Comparison of ENCODE assay signal across 10 mouse cellular contexts in genomic region chr8:72308276-72308675, GRCm38 (mm10). TPM values are rescaled to one million over a fixed set of nuclear protein-coding genes. Genes with fewer than 3 reads are reported as not detected.
DNase-seq lines count a peak whose midpoint lies in the region; ATAC-seq and TF ChIP-seq lines count a peak whose summit lies in the region.
"Had no signal": no experiment of that assay in that cellular context is flagged by ENCODE, and none has a peak within 500 bp of the region (broad histone marks: within the 10 kb centered on the region; RNA-seq: fewer than 3 reads in every experiment).

No protein-coding gene starts in this region.

- DNase-seq in adrenal gland, postnatal 10 days: peak; percentile 54
- no peak for DNase-seq in adrenal gland, postnatal 4 days (ENCODE audit: low spot score in 2 of 2)
- peak; percentile 69 for DNase-seq in liver, adult 2 months (ENCODE audit: extremely low read depth, low read depth, low spot score)
- no peak for DNase-seq in liver, embryonic 11.5 days (ENCODE audit: low spot score)
- DNase-seq in heart, postnatal 14 days: peak; percentile 69 to 77
- DNase-seq in lung, postnatal 0 days (ENCODE audit: low spot score): peak; percentile 58
- no peak for DNase-seq in embryo, embryonic 9.5 days (ENCODE audit: extremely low spot score)
- no peak for DNase-seq in thymus, postnatal 10 days (ENCODE audit: low spot score in 2 of 2)
- DNase-seq: thymus, adult 2 months had no signal

- H3K9me3 ChIP-seq in liver, embryonic 11.5 days (ENCODE audit: control insufficient read depth, low read length): no peaks in the 10 kb centered on the region
- no peaks in the 10 kb centered on the region for H3K9me3 ChIP-seq in lung, postnatal 0 days (ENCODE audit: low read length)

- H3K36me3 ChIP-seq in liver, adult 2 months (ENCODE audit: control insufficient read depth, insufficient read depth, low read length): no peaks in the 10 kb centered on the region
- H3K36me3 ChIP-seq in liver, embryonic 11.5 days (ENCODE audit: control insufficient read depth, insufficient read depth, low read length): no peaks in the 10 kb centered on the region
- H3K36me3 ChIP-seq in lung, postnatal 0 days (ENCODE audit: insufficient read depth, low read length): no peaks in the 10 kb centered on the region

- TF ChIP-seq POLR2A in liver, adult 2 months (IDR thresholded peaks at IDR 0.05; ENCODE audit: extremely low read depth, insufficient read depth, low read length): no peak

- intact Hi-C loops in heart, postnatal 14 days (cut with DNase I): no loop called here

- H3K27me3 ChIP-seq in liver, adult 2 months (ENCODE audit: control insufficient read depth, insufficient read depth, low read length): no peaks in the 10 kb centered on the region
- no peaks in the 10 kb centered on the region for H3K27me3 ChIP-seq in liver, embryonic 11.5 days (replicated peaks; ENCODE audit: control insufficient read depth, insufficient read depth, low read length)
- H3K27me3 ChIP-seq in lung, postnatal 0 days (replicated peaks; ENCODE audit: insufficient read depth, low read length): no peaks in the 10 kb centered on the region

- no peak overlapping the region for H3K27ac ChIP-seq in liver, adult 2 months (replicated peaks; ENCODE audit: insufficient read depth, low read depth, low read length)
- no peak overlapping the region for H3K27ac ChIP-seq in liver, embryonic 11.5 days (ENCODE audit: low read depth, low read length)
- no peak overlapping the region for H3K27ac ChIP-seq in lung, postnatal 0 days (ENCODE audit: low read length)
- H3K27ac ChIP-seq: liver, embryonic 14.5 days had no signal

- no peak overlapping the region for H3K4me3 ChIP-seq in liver, adult 2 months (ENCODE audit: insufficient read depth, low read depth, low read length)
- no peak overlapping the region for H3K4me3 ChIP-seq in liver, embryonic 11.5 days (ENCODE audit: low read depth, low read length)
- H3K4me3 ChIP-seq in lung, postnatal 0 days (ENCODE audit: low read depth, low read length): no peak overlapping the region

- TF ChIP-seq CTCF in liver, adult 2 months (IDR thresholded peaks at IDR 0.05; ENCODE audit: low read depth, low read length): no peak
- TF ChIP-seq CTCF in lung, postnatal 0 days (IDR thresholded peaks at IDR 0.05): no peak

- H3K4me2 ChIP-seq in liver, embryonic 11.5 days: no peak overlapping the region
- H3K4me2 ChIP-seq in lung, postnatal 0 days (replicated peaks; ENCODE audit: low read depth, low read length): no peak overlapping the region

- no peak overlapping the region for H3K9ac ChIP-seq in liver, adult 2 months (ENCODE audit: low read depth, low read length)
- no peak overlapping the region for H3K9ac ChIP-seq in liver, embryonic 11.5 days (ENCODE audit: low read depth, low read length)
- no peak overlapping the region for H3K9ac ChIP-seq in lung, postnatal 0 days (replicated peaks; ENCODE audit: low read depth)
- H3K9ac ChIP-seq: liver, embryonic 14.5 days had no signal

- ATAC-seq in liver, embryonic 11.5 days (replicated peaks; ENCODE audit: low FRiP score): no peak
- peak; percentile 52 for ATAC-seq in lung, postnatal 0 days

- 36% methylated on average over 6 of the region's 6 CpGs for WGBS in liver, adult 2 months
- 71% methylated on average over 6 of the region's 6 CpGs for WGBS in liver, embryonic 11.5 days
- WGBS in lung, postnatal 0 days: 27% methylated on average over 6 of the region's 6 CpGs

- H3K79me2 ChIP-seq in liver, adult 2 months (ENCODE audit: control insufficient read depth, insufficient read depth, low read length): no peaks in the 10 kb centered on the region

- no peaks in the 10 kb centered on the region for H3K4me1 ChIP-seq in liver, adult 2 months (ENCODE audit: control insufficient read depth, insufficient read depth, low read length)
- peaks cover 7% of the 10 kb centered on the region; the same call in 1 of the 2 replicates for H3K4me1 ChIP-seq in liver, embryonic 11.5 days (replicated peaks; ENCODE audit: control insufficient read depth, insufficient read depth, low read length)
- peaks cover under 1% of the 10 kb centered on the region; the same call in 1 of the 2 replicates for H3K4me1 ChIP-seq in lung, postnatal 0 days (ENCODE audit: insufficient read depth, low read depth, low read length)

- TF ChIP-seq EP300 in lung, postnatal 0 days (IDR thresholded peaks at IDR 0.05): no peak; the same call in 1 of the 2 replicates

RNA-seq across cellular contexts. Expression of gene Gm10282, which starts 3.2 kb away (rescaled TPM):
- total RNA-seq in adrenal gland, postnatal 10 days (2021): 10 to 100 TPM; 18.5 to 18.7 TPM
- 10 to 100 TPM; 30.9 to 31.2 TPM for total RNA-seq in adrenal gland, postnatal 4 days (2021)
- 0.54 and 1.0 TPM in 2 replicates for total RNA-seq in liver, adult 2 months (2014; rRNA removed)
- 0.37 and 0.42 TPM in 2 replicates for polyA plus RNA-seq in liver, adult 2 months (2012; rRNA removed)
- 20.8 TPM in 2 replicates for polyA plus RNA-seq in liver, embryonic 11.5 days (2014; fragmentation: Nextera tagmentation; extraction: Ambion mirVana)
- 1 to 10 TPM; 9.7 TPM for total RNA-seq in heart, postnatal 14 days (2021)
- polyA plus RNA-seq in lung, postnatal 0 days (2015; fragmentation: Nextera tagmentation; extraction: Ambion mirVana): 5.7 and 6.1 TPM in 2 replicates

RNA-seq across cellular contexts. Expression of gene Klf2, which starts 10.6 kb away (rescaled TPM):
- 10 to 100 TPM; 48.0 to 99.9 TPM for total RNA-seq in adrenal gland, postnatal 10 days (2021)
- 10 to 100 TPM; 40.6 to 41.4 TPM for total RNA-seq in adrenal gland, postnatal 4 days (2021)
- 2.7 and 2.8 TPM in 2 replicates for total RNA-seq in liver, adult 2 months (2014; rRNA removed)
- 4.4 and 6.0 TPM in 2 replicates for polyA plus RNA-seq in liver, adult 2 months (2012; rRNA removed)
- 5.3 and 5.5 TPM in 2 replicates for polyA plus RNA-seq in liver, embryonic 11.5 days (2014; fragmentation: Nextera tagmentation; extraction: Ambion mirVana)
- 100 to 1,000 TPM; 113 to 115 TPM for total RNA-seq in heart, postnatal 14 days (2021)
- 65.3 and 74.1 TPM in 2 replicates for polyA plus RNA-seq in lung, postnatal 0 days (2015; fragmentation: Nextera tagmentation; extraction: Ambion mirVana)

Comparison
In these comparisons a context has a peak if more than half of its experiments do, and no peak if none do; other contexts are left out.
1. DNase-seq: peak in adrenal gland, postnatal 10 days (single experiment), liver, adult 2 months (single experiment), heart, postnatal 14 days (2 of 2) and lung, postnatal 0 days (single experiment); none in adrenal gland, postnatal 4 days (0 of 2), liver, embryonic 11.5 days (single experiment), embryo, embryonic 9.5 days (single experiment) and thymus, postnatal 10 days (0 of 2).
2. RNA of gene Klf2, which starts 10.6 kb away (total RNA-seq): 113 to 115 TPM in heart, postnatal 14 days, 48.0 to 99.9 TPM in adrenal gland, postnatal 10 days and 40.6 to 41.4 TPM in adrenal gland, postnatal 4 days; 2.7 to 2.8 TPM in liver, adult 2 months; every median in the first group is over 10 times any median in the second.